Mouse (Mus musculus): ENCODE data around the gene Apoa2. TPM values are rescaled to one million over a fixed set of nuclear protein-coding genes. Genes with fewer than 3 reads are reported as not detected.
A peak's percentile ranks its signal among the peaks of the same experiment; 100 is the strongest.

The Apoa2 gene
- total RNA-seq, 2 experiments from 2014 or later: 2.2 to 6.4 TPM

GRCm38 (mm10) chr1:171258921-171259320 is 34.1 kb downstream of the Apoa2 start:
- DNase-seq: no peak

GRCm38 (mm10) chr1:171260316-171260715 is 35.5 kb downstream of the Apoa2 start:
- peak in 1 of 2 experiments; percentile 41 for DNase-seq

GRCm38 (mm10) chr1:171262594-171263130 is 37.8 kb downstream of the Apoa2 start:
- peak; percentile 67 to 75 for DNase-seq

DNA sequence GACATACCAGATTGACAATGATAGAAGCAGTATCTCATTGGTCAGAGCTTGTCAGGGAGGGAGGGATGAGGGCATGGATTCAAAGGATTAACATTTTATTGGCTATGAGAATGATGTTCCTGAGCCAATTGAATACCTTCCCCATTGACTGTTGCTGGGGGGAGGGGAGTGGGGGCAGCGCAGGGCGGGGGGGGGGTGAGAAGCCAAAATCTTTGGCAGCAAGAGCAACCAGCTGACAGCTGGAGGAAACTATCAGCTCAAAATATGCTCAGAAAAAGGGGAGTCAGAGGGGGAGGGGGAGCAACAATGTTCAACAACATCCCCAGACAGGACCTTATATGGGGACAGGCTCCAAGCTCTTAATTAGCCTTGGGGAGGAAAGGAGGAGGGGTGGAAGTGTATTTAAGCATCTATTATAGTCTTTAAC is 38.3 kb downstream of the Apoa2 start:
- DNase-seq: peak in 1 of 2 experiments; percentile 42

- no peak for DNase-seq
These were observed 39.0 kb downstream of the Apoa2 start for GRCm38 (mm10) chr1:171263666-171264461.

GRCm38 (mm10) chr1:171265971-171266744 is 41.3 kb downstream of the Apoa2 start:
- no peak for DNase-seq

- DNase-seq: no peak
These were observed 43.5 kb downstream of the Apoa2 start for GRCm38 (mm10) chr1:171268341-171268740.

DNA sequence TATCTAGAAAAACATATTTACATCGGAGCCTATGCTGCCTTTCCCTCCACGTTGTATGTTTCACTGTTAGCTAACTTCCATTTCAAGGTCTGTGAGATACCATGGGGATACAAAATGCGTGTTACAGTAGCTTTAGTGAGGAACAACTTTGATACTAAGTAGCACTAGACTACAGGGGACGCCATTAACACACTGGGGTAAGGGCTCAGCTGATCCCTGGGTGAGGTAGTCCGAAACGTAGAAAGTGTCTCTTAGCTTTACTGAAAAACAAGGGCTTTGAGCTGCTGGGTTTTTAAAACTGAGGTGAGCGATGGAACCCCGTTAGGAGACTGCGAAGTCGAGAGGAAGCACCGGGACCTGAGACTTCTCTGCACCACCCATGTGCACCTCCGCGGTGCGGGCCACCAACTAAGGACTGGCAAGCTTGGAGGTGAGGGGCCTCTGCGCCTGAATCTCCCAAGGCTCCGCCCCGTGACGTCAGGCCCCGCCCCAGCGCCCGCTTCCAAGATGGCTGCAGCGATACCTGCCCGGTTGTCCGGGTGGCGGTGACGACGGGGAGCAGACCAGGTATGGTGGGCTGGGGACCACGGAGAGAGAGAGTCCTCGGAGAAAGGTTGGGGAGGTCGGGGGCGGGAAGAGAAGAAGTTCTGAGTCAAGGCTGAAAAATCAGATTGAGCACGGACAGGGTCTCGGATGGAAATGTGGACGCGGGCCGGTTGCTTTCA is 45.2 kb downstream of the Apoa2 start, which contains the start of gene B4galt3:
B4galt3 (plus strand) TSS at position 481 of the 725 bp plus-strand sequence.
- peak; percentile 98 to 99 for DNase-seq

DNA sequence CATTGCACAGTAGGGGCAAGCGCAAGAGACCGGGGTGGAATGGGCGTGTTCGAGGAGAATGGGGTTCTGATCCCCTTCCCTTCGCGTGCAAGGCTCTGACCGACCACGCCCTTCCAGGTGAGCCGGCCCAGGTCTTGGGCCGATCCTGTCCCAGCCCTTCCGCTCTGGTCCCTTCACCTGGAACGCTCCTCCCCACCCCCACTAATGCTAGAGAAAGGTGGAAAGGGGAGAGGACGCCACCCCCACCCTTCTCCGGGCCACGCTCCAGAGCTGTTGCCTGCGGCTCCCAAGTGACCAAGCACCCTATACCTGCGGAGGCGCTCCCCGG is 45.7 kb downstream of the Apoa2 start:
- DNase-seq: peak in 1 of 2 experiments; percentile 43

- DNase-seq: no peak
These were observed 46.3 kb downstream of the Apoa2 start for GRCm38 (mm10) chr1:171271196-171271595.

DNA sequence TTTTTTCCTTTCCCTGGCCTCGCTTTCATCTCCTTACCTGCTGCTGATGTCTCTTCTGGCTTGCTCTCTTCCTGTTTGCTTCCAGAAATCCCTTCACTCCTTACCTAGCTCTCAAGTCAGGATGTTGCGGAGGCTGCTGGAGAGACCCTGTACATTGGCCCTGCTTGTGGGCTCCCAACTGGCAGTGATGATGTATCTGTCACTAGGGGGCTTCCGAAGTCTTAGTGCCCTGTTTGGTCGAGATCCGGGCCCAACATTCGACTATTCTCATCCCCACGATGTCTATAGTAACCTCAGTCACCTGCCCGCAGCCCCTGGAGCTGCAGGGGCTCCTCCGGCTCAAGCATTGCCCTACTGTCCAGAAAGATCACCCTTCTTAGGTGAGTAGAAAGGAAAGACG is 46.8 kb downstream of the Apoa2 start:
- no peak for DNase-seq

- no peak for DNase-seq
These were observed 47.2 kb downstream of the Apoa2 start for GRCm38 (mm10) chr1:171272086-171272485.

DNA sequence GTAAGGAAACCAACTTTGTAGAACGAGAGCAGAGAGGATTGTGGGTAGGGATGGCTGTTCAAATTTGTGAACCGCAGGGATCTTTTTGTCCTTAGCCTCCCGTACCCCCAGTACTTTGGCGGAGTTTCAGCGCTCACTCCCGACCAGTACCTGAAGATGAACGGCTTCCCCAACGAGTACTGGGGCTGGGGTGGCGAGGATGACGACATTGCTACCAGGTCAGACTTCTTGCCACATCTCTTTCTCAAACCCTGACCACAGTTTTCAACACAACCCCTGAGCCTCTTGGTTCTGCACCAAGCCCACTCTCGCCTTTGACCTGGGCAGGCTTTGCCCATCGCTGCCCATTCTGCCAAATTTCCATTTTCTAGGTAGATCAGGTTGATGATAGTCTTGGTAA is 49.3 kb downstream of the Apoa2 start:
- no peak for DNase-seq

DNA sequence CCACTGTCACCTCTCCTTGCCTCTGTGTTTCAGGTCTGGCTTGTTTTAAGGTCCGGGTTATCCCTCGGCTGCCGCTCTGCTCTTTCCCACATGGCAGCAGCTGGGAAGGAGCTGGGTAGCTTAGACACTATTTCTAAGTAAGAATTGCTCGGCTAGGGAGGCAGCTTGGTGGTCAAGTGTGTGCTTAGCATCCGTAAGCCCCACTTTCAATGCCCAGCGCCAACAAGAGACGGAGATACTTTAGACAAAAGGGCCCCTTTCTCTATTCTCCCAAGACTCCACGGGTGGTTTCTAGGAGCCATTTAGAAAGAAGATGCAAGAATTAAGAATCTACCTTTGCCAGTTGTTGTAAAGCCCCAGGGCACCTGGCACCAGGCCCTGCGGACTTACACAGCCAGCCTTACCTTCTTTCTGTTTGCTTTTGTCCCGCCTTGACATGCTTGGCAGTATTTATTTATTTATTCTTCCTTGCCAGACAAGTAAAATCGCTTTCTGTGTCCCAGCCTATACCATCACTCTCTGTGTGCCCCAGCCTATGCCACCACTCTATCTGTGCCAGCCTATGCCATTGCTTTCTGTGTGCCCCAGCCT is 50.4 kb downstream of the Apoa2 start:
- no peak for DNase-seq

Other genes starting within 250 kb of the Apoa2 start
- gene Fcgr2b, start 248.5 kb upstream of the Apoa2 start, total RNA-seq (2021): 1 to 10 TPM; 3.3 to 8.5 TPM
- gene Fcgr4, start 206.1 kb upstream of the Apoa2 start, total RNA-seq (2021): 1 to 10 TPM; 2.6 to 7.6 TPM
- 10 to 100 TPM; 10.9 to 19.5 TPM for gene Fcgr3, start 160.1 kb upstream of the Apoa2 start, total RNA-seq (2021)
- gene Cfap126, start 111.1 kb upstream of the Apoa2 start, total RNA-seq (2021): 1 to 10 TPM; 1.9 to 2.6 TPM
- gene Sdhc, start 74.5 kb upstream of the Apoa2 start, total RNA-seq (2021): 100 to 1,000 TPM; 438 to 454 TPM
- gene Mpz, start 74.3 kb upstream of the Apoa2 start, total RNA-seq (2021): 1 to 10 TPM; 1.5 to 1.6 TPM
- gene Pcp4l1, start 28.8 kb upstream of the Apoa2 start, total RNA-seq (2021): 10 to 100 TPM; 42.0 to 53.6 TPM
- gene Nr1i3, start 11.1 kb upstream of the Apoa2 start, total RNA-seq (2021): under 1 TPM in 1 of 2 experiments, not detected in 1; 0.13 TPM
- gene Tomm40l, start 2.5 kb upstream of the Apoa2 start, total RNA-seq (2021): 10 to 100 TPM; 51.4 to 65.3 TPM
- 10 to 100 TPM; 15.2 to 20.4 TPM for gene Fcer1g, start 9.3 kb downstream of the Apoa2 start, total RNA-seq (2021)
- gene Adamts4, start 25.4 kb downstream of the Apoa2 start, total RNA-seq (2021): 1 to 10 TPM in 1 of 2 experiments, under 1 TPM in 1; 0.79 to 4.2 TPM
- 100 to 1,000 TPM; 657 to 866 TPM for gene Ndufs2, start 26.3 kb downstream of the Apoa2 start, total RNA-seq (2021)
- 10 to 100 TPM; 27.1 to 36.6 TPM for gene B4galt3, start 45.3 kb downstream of the Apoa2 start, total RNA-seq (2021)
- gene Ppox, start 56.1 kb downstream of the Apoa2 start, total RNA-seq (2021): 10 to 100 TPM; 31.1 to 40.8 TPM
- 10 to 100 TPM; 37.1 to 44.3 TPM for gene Usp21, start 62.9 kb downstream of the Apoa2 start, total RNA-seq (2021)
- 100 to 1,000 TPM; 162 to 182 TPM for gene Ufc1, start 70.0 kb downstream of the Apoa2 start, total RNA-seq (2021)
- gene Dedd, start 104.1 kb downstream of the Apoa2 start, total RNA-seq (2021): 10 to 100 TPM; 29.1 to 36.9 TPM
- 10 to 100 TPM; 79.5 to 79.9 TPM for gene Nit1, start 120.6 kb downstream of the Apoa2 start, total RNA-seq (2021)
- gene Pfdn2, start 120.6 kb downstream of the Apoa2 start, total RNA-seq (2021): 100 to 1,000 TPM; 133 to 155 TPM
- 1 to 10 TPM in 1 of 2 experiments, under 1 TPM in 1; 0.96 to 4.4 TPM for gene Klhdc9, start 135.7 kb downstream of the Apoa2 start, total RNA-seq (2021)
- under 1 TPM; 0.23 TPM for gene Nectin4, start 145.0 kb downstream of the Apoa2 start, total RNA-seq (2021)
- gene Arhgap30, start 163.9 kb downstream of the Apoa2 start, total RNA-seq (2021): 1 to 10 TPM; 2.6 to 3.6 TPM
- gene Usf1, start 186.3 kb downstream of the Apoa2 start, total RNA-seq (2021): 10 to 100 TPM; 54.1 to 72.9 TPM
- 1 to 10 TPM; 1.3 to 3.6 TPM for gene Tstd1, start 193.8 kb downstream of the Apoa2 start, total RNA-seq (2021)
- gene F11r, start 212.5 kb downstream of the Apoa2 start, total RNA-seq (2021): 10 to 100 TPM; 39.7 to 51.0 TPM

Measured in adrenal gland, postnatal 36 days (tissue).